In genomic region chr5:118048928-118049327, GRCm38 (mm10) we compare ENCODE assay signal across 26 mouse cellular contexts. TPM values are rescaled to one million over a fixed set of nuclear protein-coding genes. Genes with fewer than 3 reads are reported as not detected.
A peak's percentile ranks its signal among the peaks of the same experiment; 100 is the strongest.
DNase-seq lines count a peak whose midpoint lies in the region; ATAC-seq and TF ChIP-seq lines count a peak whose summit lies in the region.
"Had no signal": no experiment of that assay in that cellular context is flagged by ENCODE, and none has a peak within 500 bp of the region (broad histone marks: within the 10 kb centered on the region; RNA-seq: fewer than 3 reads in every experiment).

No protein-coding gene starts in this region.

- H3K4me2 ChIP-seq in liver, embryonic 13.5 days, result no peak overlapping the region
- H3K4me2 ChIP-seq in liver, embryonic 11.5 days, result no peak overlapping the region
- H3K4me2 ChIP-seq in liver, embryonic 15.5 days, result no peak overlapping the region
- H3K4me2 ChIP-seq: embryonic facial prominence, embryonic 13.5 days; heart, embryonic 15.5 days; hindbrain, embryonic 14.5 days; limb, embryonic 13.5 days; midbrain, embryonic 11.5 days; stomach, embryonic 15.5 days had no signal

- no peak for ATAC-seq in liver, embryonic 13.5 days (ENCODE audit: low read depth)
- no peak for ATAC-seq in liver, embryonic 11.5 days (replicated peaks; ENCODE audit: low FRiP score)
- peak; percentile 34; the same call in 1 of the 2 replicates for ATAC-seq in liver, embryonic 15.5 days (ENCODE audit: insufficient read depth)
- ATAC-seq in megakaryocyte progenitor cell, adult 5-6 weeks (replicated peaks; ENCODE audit: poor library complexity), result peak; percentile 59
- ATAC-seq in erythroblast, adult 5-6 weeks (replicated peaks; ENCODE audit: low FRiP score, poor library complexity, severe bottlenecking), result no peak
- ATAC-seq: forebrain, embryonic 16.5 days; lung, postnatal 0 days; midbrain, embryonic 16.5 days had no signal

- no peak overlapping the region for H3K9ac ChIP-seq in liver, embryonic 13.5 days
- H3K9ac ChIP-seq in liver, embryonic 11.5 days (ENCODE audit: low read depth, low read length), result no peak overlapping the region
- no peak overlapping the region for H3K9ac ChIP-seq in liver, embryonic 15.5 days
- H3K9ac ChIP-seq: embryonic facial prominence, embryonic 13.5 days; heart, embryonic 15.5 days; hindbrain, embryonic 14.5 days; limb, embryonic 13.5 days; stomach, embryonic 15.5 days had no signal

- no peak for TF ChIP-seq CTCF in bone marrow, adult 2 months (IDR thresholded peaks at IDR 0.05; ENCODE audit: control insufficient read depth, insufficient read depth, low read length)
- no peak for TF ChIP-seq CTCF in cerebellum, adult 2 months (IDR thresholded peaks at IDR 0.05; ENCODE audit: borderline replicate concordance, insufficient read depth, low read depth, low read length)

- H3K27me3 ChIP-seq in liver, embryonic 13.5 days, result no peaks in the 10 kb centered on the region
- no peaks in the 10 kb centered on the region for H3K27me3 ChIP-seq in liver, embryonic 11.5 days (replicated peaks; ENCODE audit: control insufficient read depth, insufficient read depth, low read length)
- H3K27me3 ChIP-seq in liver, embryonic 15.5 days, result no peaks in the 10 kb centered on the region
- no peaks in the 10 kb centered on the region for H3K27me3 ChIP-seq in cerebellum, adult 2 months (ENCODE audit: control insufficient read depth, insufficient read depth, low read length)
- H3K27me3 ChIP-seq: embryonic facial prominence, embryonic 13.5 days; heart, embryonic 15.5 days; limb, embryonic 13.5 days; stomach, embryonic 15.5 days had no signal

- H3K27ac ChIP-seq in liver, embryonic 13.5 days, result 0 out of 2 replicates have a peak overlapping the region, but pooled peaks have one; percentile 3
- H3K27ac ChIP-seq in liver, embryonic 11.5 days (ENCODE audit: low read depth, low read length), result no peak overlapping the region
- peak overlapping the region; percentile 91 for H3K27ac ChIP-seq in bone marrow, adult 2 months (ENCODE audit: control insufficient read depth, insufficient read depth, low read depth, low read length, poor library complexity)
- H3K27ac ChIP-seq in liver, embryonic 15.5 days (replicated peaks), result 0 out of 2 replicates have a peak overlapping the region, but pooled peaks have one; percentile 38
- H3K27ac ChIP-seq in cerebellum, adult 2 months (ENCODE audit: insufficient read depth, low read length), result no peak overlapping the region
- H3K27ac ChIP-seq: embryonic facial prominence, embryonic 13.5 days; gastrocnemius, adult 2 months; heart, embryonic 15.5 days; hindbrain, embryonic 14.5 days; layer of hippocampus, adult 2 months; limb, embryonic 13.5 days; macrophage; stomach, embryonic 15.5 days had no signal

- no peak for DNase-seq in liver, embryonic 13.5 days
- DNase-seq in liver, embryonic 11.5 days (ENCODE audit: low spot score), result no peak
- no peak for DNase-seq in heart, postnatal 4 days
- DNase-seq in cerebellum, adult 2 months, result no peak
- DNase-seq: kidney, adult 11 months; kidney, postnatal 25 days; lung, adult 18-20 months; retina, postnatal 1 day; right cerebral cortex, postnatal 14 days had no signal

- no peaks in the 10 kb centered on the region for H3K36me3 ChIP-seq in liver, embryonic 13.5 days
- no peaks in the 10 kb centered on the region for H3K36me3 ChIP-seq in liver, embryonic 11.5 days (ENCODE audit: control insufficient read depth, insufficient read depth, low read length)
- no peaks in the 10 kb centered on the region for H3K36me3 ChIP-seq in liver, embryonic 15.5 days (replicated peaks)
- H3K36me3 ChIP-seq: embryonic facial prominence, embryonic 13.5 days; heart, embryonic 15.5 days; limb, embryonic 13.5 days; stomach, embryonic 15.5 days had no signal

- H3K9me3 ChIP-seq in liver, embryonic 13.5 days (replicated peaks), result no peaks in the 10 kb centered on the region
- H3K9me3 ChIP-seq in liver, embryonic 11.5 days (ENCODE audit: control insufficient read depth, low read length), result no peaks in the 10 kb centered on the region
- H3K9me3 ChIP-seq in liver, embryonic 15.5 days (replicated peaks), result no peaks in the 10 kb centered on the region
- H3K9me3 ChIP-seq: embryonic facial prominence, embryonic 13.5 days; heart, embryonic 15.5 days; limb, embryonic 13.5 days; stomach, embryonic 15.5 days had no signal

- WGBS in liver, embryonic 13.5 days (ENCODE audit: insufficient replicate concordance), result 39% methylated on average over 5 of the region's 5 CpGs
- 55% methylated on average over 5 of the region's 5 CpGs for WGBS in liver, embryonic 11.5 days
- 8% methylated on average over 5 of the region's 5 CpGs for WGBS in bone marrow, adult 2 months
- WGBS in liver, embryonic 15.5 days (ENCODE audit: insufficient replicate concordance), result 32% methylated on average over 5 of the region's 5 CpGs
- 85% methylated on average over 5 of the region's 5 CpGs for WGBS in cerebellum, adult 2 months

- peaks cover 2% of the 10 kb centered on the region; the same call in 1 of the 2 replicates for H3K4me1 ChIP-seq in liver, embryonic 13.5 days (replicated peaks)
- no peaks in the 10 kb centered on the region for H3K4me1 ChIP-seq in liver, embryonic 11.5 days (replicated peaks; ENCODE audit: control insufficient read depth, insufficient read depth, low read length)
- peaks cover 10% of the 10 kb centered on the region for H3K4me1 ChIP-seq in bone marrow, adult 2 months (ENCODE audit: control insufficient read depth, insufficient read depth, low read length)
- H3K4me1 ChIP-seq in liver, embryonic 15.5 days (replicated peaks), result no peaks in the 10 kb centered on the region
- H3K4me1 ChIP-seq in cerebellum, adult 2 months (ENCODE audit: control insufficient read depth, insufficient read depth, low read length), result peaks cover 45% of the 10 kb centered on the region
- H3K4me1 ChIP-seq: embryonic facial prominence, embryonic 13.5 days; limb, embryonic 13.5 days; stomach, embryonic 15.5 days had no signal

- H3K4me3 ChIP-seq in liver, embryonic 13.5 days (replicated peaks), result no peak overlapping the region
- H3K4me3 ChIP-seq in liver, embryonic 11.5 days (ENCODE audit: low read depth, low read length), result no peak overlapping the region
- H3K4me3 ChIP-seq in bone marrow, adult 2 months (replicated peaks; ENCODE audit: control insufficient read depth, low read depth, low read length), result no peak overlapping the region
- H3K4me3 ChIP-seq in liver, embryonic 15.5 days (replicated peaks), result no peak overlapping the region
- no peak overlapping the region for H3K4me3 ChIP-seq in cerebellum, adult 2 months (replicated peaks; ENCODE audit: insufficient read depth, low read depth, low read length)
- H3K4me3 ChIP-seq: embryonic facial prominence, embryonic 13.5 days; erythroblast, embryonic 14.5 days; gastrocnemius, adult 2 months; heart, embryonic 15.5 days; layer of hippocampus, adult 2 months; limb, embryonic 13.5 days; stomach, embryonic 15.5 days had no signal

- TF ChIP-seq POLR2A in bone marrow, adult 2 months (IDR thresholded peaks at IDR 0.05; ENCODE audit: borderline replicate concordance, control insufficient read depth, low read depth, low read length), result no peak
- no peak for TF ChIP-seq POLR2A in cerebellum, adult 2 months (IDR thresholded peaks at IDR 0.05; ENCODE audit: borderline replicate concordance, insufficient read depth, low read length)

RNA-seq across cellular contexts. Expression of gene Tesc, which starts 21.4 kb away (rescaled TPM):
- 1.5 and 1.8 TPM in 2 replicates for polyA plus RNA-seq in liver, embryonic 13.5 days (2015; fragmentation: Nextera tagmentation; extraction: Ambion mirVana)
- polyA plus RNA-seq in liver, embryonic 11.5 days (2014; fragmentation: Nextera tagmentation; extraction: Ambion mirVana), result 1.7 and 2.2 TPM in 2 replicates
- polyA plus RNA-seq in bone marrow, adult 2 months (2011; ENCODE audit: insufficient read depth, insufficient read length, low replicate concordance, missing spikeins), result 18.3 and 21.8 TPM in 2 replicates
- polyA plus RNA-seq in liver, embryonic 15.5 days (2015; fragmentation: Nextera tagmentation; extraction: Ambion mirVana), result 1.6 and 2.2 TPM in 2 replicates
- total RNA-seq in megakaryocyte progenitor cell, adult 5-6 weeks (2015), result 0.25 and 0.42 TPM in 2 replicates
- total RNA-seq in megakaryocyte progenitor cell, adult 5-6 weeks (2017), result not detected in 2 replicates
- 10 to 100 TPM; 57.1 to 58.8 TPM for total RNA-seq in heart, postnatal 4 days (2021)
- 95.4 and 102 TPM in 2 replicates for polyA plus RNA-seq in cerebellum, adult 2 months (2012; rRNA removed)
- total RNA-seq in erythroblast, adult 5-6 weeks (2015; ENCODE audit: low replicate concordance), result 4.6 TPM in 1 of 2 replicates, not detected in the other
- total RNA-seq in erythroblast, adult 5-6 weeks (2017; ENCODE audit: low replicate concordance), result 0.56 and 2.6 TPM in 2 replicates
- polyA plus RNA-seq: macrophage had no signal

Comparison
In these comparisons a context has a peak if more than half of its experiments do, and no peak if none do; other contexts are left out.
1. ATAC-seq: peak in liver, embryonic 15.5 days (single experiment) and megakaryocyte progenitor cell, adult 5-6 weeks (single experiment); none in liver, embryonic 13.5 days (single experiment), liver, embryonic 11.5 days (single experiment) and erythroblast, adult 5-6 weeks (single experiment).
2. H3K27ac ChIP-seq: peak in liver, embryonic 13.5 days (single experiment), bone marrow, adult 2 months (single experiment) and liver, embryonic 15.5 days (single experiment); none in liver, embryonic 11.5 days (single experiment) and cerebellum, adult 2 months (single experiment).